Mouse (Mus musculus) thymus, postnatal 0 days (tissue): ENCODE data around the gene Krt78. TPM values are rescaled to one million over a fixed set of nuclear protein-coding genes. Genes with fewer than 3 reads are reported as not detected.
"Not testable (repeated sequence)": the region's sequence is repeated elsewhere in the genome, so short reads cannot be mapped to it uniquely, and the experiment has no call there.

Experiments used
- DNase-seq: peaks from one replicate; pipeline ENCODE4 v3.0.0-alpha.2; 2015; ENCODE audit warnings: low spot score
- polyA plus RNA-seq: library from polyadenylated mRNA; unstranded; fragments of >200 nt; fragmentation: Nextera tagmentation; extraction: Ambion mirVana; gene quantifications from 2 replicates; pipeline ENCODE4 v1.2.1, GENCODE M21; 2015

Krt78 gene
- 0.43 and 0.50 TPM in 2 replicates for polyA plus RNA-seq

- DNase-seq, result no peak
Measured at GRCm38 (mm10) chr15:101954187-101954586, at the start of gene Krt78. Krt78 (minus strand) TSS chr15:101954287.

- DNase-seq, result no peak
Measured at GRCm38 (mm10) chr15:102003516-102003915, 49.4 kb upstream of the Krt78 start.

- no peak for DNase-seq
Measured at GRCm38 (mm10) chr15:102002646-102003488, 48.8 kb upstream of the Krt78 start.

- no peak for DNase-seq
Measured at GRCm38 (mm10) chr15:101999676-102000335, 45.7 kb upstream of the Krt78 start.

- DNase-seq, result no peak
Measured at GRCm38 (mm10) chr15:101999156-101999555, 45.1 kb upstream of the Krt78 start.

- not testable (repeated sequence) for DNase-seq
Measured at GRCm38 (mm10) chr15:101996450-101997078, 42.5 kb upstream of the Krt78 start.

GRCm38 (mm10) chr15:101995484-101996236 is 41.6 kb upstream of the Krt78 start:
- DNase-seq, result no peak

- DNase-seq, result no peak
Measured at GRCm38 (mm10) chr15:101994365-101994764, 40.3 kb upstream of the Krt78 start.

- DNase-seq, result no peak
Measured at GRCm38 (mm10) chr15:101990946-101991345, 36.9 kb upstream of the Krt78 start.

- DNase-seq, result no peak
Measured at GRCm38 (mm10) chr15:101988714-101989113, 34.6 kb upstream of the Krt78 start.

- peak; percentile 77 for DNase-seq
Measured at GRCm38 (mm10) chr15:101988119-101988518, 34.0 kb upstream of the Krt78 start.

GRCm38 (mm10) chr15:101984746-101985145 is 30.7 kb upstream of the Krt78 start:
- DNase-seq, result no peak

GRCm38 (mm10) chr15:101983949-101984601 is 30.0 kb upstream of the Krt78 start:
- peak; percentile 88 for DNase-seq

GRCm38 (mm10) chr15:101983315-101983948 is 29.3 kb upstream of the Krt78 start:
- no peak for DNase-seq

GRCm38 (mm10) chr15:101980849-101981248 is 26.8 kb upstream of the Krt78 start:
- DNase-seq, result no peak

GRCm38 (mm10) chr15:101977043-101977726 is 23.1 kb upstream of the Krt78 start:
- DNase-seq, result peak; percentile 27

GRCm38 (mm10) chr15:101976641-101977040 is 22.6 kb upstream of the Krt78 start:
- no peak for DNase-seq

GRCm38 (mm10) chr15:101976023-101976422 is 21.9 kb upstream of the Krt78 start:
- no peak for DNase-seq

GRCm38 (mm10) chr15:101974083-101974845 is 20.2 kb upstream of the Krt78 start:
- DNase-seq, result no peak
